Mouse (Mus musculus) cerebellum, adult 11-12 months (tissue): ENCODE measurements around the gene Msmo1.

Experiments used
- DNase-seq: peaks from one replicate; pipeline ENCODE4 v3.0.0; 2022

Gene Msmo1

GRCm38 (mm10) chr8:64707481-64707880 is 26.1 kb downstream of the Msmo1 start:
- no peak for DNase-seq

- no peak for DNase-seq
These were observed 30.4 kb downstream of the Msmo1 start for GRCm38 (mm10) chr8:64703191-64703590.

DNA sequence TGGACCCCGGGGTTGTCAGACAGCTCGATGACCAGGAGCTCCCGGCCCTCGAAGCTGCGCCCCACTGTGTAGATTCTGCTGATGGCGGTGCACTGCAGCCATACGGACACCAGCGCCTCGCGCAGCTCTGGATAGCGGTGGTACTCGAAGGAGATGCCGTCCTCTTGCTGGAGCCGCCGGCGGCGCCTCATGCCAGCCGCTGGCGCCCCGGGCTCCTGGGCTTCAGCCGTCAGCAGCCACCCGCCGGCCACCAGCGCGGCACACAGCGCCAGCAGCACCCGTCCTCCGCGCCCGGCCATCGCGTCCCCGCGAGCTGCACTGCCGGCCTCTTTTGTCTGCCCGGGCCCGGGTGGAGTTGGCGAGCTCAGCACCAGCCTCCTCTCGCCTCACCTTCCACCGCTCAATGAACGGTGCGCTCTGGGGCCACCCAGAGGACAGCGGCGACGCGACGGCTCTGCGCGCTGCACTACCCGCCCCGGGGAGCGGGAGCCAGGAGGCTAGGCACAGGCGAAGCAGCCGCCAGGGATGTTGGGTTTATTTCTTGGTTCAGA is 40.9 kb downstream of the Msmo1 start, which contains the start of gene Cpe:
TSS of gene Cpe (minus strand) at position 404 of the 551 bp plus-strand sequence.
- peak; percentile 93 for DNase-seq

GRCm38 (mm10) chr8:64691591-64692401 is 41.8 kb downstream of the Msmo1 start:
- DNase-seq = no peak

DNA sequence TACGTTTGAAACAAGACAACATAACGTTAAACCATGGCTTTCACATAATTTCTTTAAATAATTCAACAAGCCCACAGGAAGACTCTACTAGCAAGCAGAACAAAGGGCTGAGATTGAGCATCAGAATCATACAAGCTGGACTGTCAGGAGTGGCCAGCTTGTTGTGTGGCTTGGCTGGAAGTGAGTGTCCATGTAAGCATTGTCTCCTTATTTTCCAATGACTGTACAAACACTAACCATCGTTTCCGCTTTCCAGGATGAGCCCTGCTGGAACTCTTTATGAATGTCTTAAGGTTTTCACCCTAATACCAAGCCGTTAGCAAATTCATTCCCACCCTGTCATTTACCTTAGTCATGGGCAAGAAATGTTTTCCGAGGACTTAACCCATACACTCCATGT is 42.7 kb downstream of the Msmo1 start:
- no peak for DNase-seq

- no peak for DNase-seq
These were observed 43.3 kb downstream of the Msmo1 start for GRCm38 (mm10) chr8:64690306-64690705.

GRCm38 (mm10) chr8:64688741-64689140 is 44.9 kb downstream of the Msmo1 start:
- no peak for DNase-seq

GRCm38 (mm10) chr8:64688161-64688560 is 45.4 kb downstream of the Msmo1 start:
- DNase-seq = no peak

GRCm38 (mm10) chr8:64682501-64682900 is 51.1 kb downstream of the Msmo1 start:
- no peak for DNase-seq

DNA sequence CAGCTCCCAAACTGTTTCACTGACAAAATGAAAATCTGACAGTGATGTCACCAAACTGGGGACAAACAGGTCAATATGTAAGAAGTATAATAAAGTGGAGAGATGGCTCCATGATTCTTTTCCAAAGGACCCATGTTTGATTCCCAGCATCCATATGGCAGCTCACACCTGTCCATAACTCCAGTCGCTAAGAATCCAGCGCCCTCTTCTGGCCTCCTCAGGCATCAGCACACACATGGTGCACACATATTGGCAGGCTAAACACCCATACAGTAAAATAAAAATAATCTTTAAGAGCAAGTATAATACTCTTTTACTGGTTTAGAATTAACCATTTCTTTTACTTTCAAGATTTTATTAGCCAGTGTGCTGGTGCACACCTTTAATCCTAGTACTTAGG is 57.2 kb downstream of the Msmo1 start:
- no peak for DNase-seq

GRCm38 (mm10) chr8:64674951-64675585 is 58.5 kb downstream of the Msmo1 start:
- DNase-seq = no peak

GRCm38 (mm10) chr8:64672920-64673319 is 60.7 kb downstream of the Msmo1 start:
- DNase-seq = no peak

GRCm38 (mm10) chr8:64671937-64672336 is 61.7 kb downstream of the Msmo1 start:
- DNase-seq = no peak
